Mouse (Mus musculus) forebrain, embryonic 13.5 days (tissue): ENCODE results near the gene Rnf222. TPM values are rescaled to one million over a fixed set of nuclear protein-coding genes. Genes with fewer than 3 reads are reported as not detected.

Experiments
- ATAC-seq: fragments of 200-750 bp; cut with Nextera tagmentation; 2 replicates; pipeline ENCODE4 v1.8.0; 2017
- H3K27ac ChIP-seq: fragments of 300-500 bp; sonication (generic); 2 replicates; pipeline ENCODE4 v1.5.1; 2015; ENCODE audit warnings: inconsistent platforms, mild to moderate bottlenecking, moderate library complexity
- H3K27me3 ChIP-seq: fragments of 300-500 bp; sonication (generic); 2 replicates; pipeline ENCODE4 v1.6.1; 2015; ENCODE audit warnings: mild to moderate bottlenecking, inconsistent platforms
- H3K36me3 ChIP-seq: fragments of 300-500 bp; sonication (generic); 2 replicates; pipeline ENCODE4 v1.6.1; 2015; ENCODE audit warnings: mild to moderate bottlenecking, inconsistent platforms; ENCODE audit not compliant: poor library complexity, severe bottlenecking
- H3K4me1 ChIP-seq: fragments of 300-500 bp; sonication (generic); 2 replicates; pipeline ENCODE4 v1.6.1; 2015; ENCODE audit warnings: inconsistent platforms
- H3K4me2 ChIP-seq: fragments of 300-500 bp; sonication (generic); 2 replicates; pipeline ENCODE4 v1.6.1; 2015; ENCODE audit warnings: inconsistent platforms, mild to moderate bottlenecking, moderate library complexity
- H3K4me3 ChIP-seq: fragments of 300-500 bp; sonication (generic); 2 replicates; pipeline ENCODE4 v1.5.1; 2015; ENCODE audit warnings: mild to moderate bottlenecking, inconsistent platforms
- H3K9ac ChIP-seq: fragments of 300-500 bp; sonication (generic); 2 replicates; pipeline ENCODE4 v1.6.1; 2015; ENCODE audit warnings: mild to moderate bottlenecking, inconsistent platforms
- H3K9me3 ChIP-seq: fragments of 300-500 bp; sonication (generic); replicated peaks from 2 replicates; pipeline ENCODE4 v1.6.1; 2016; ENCODE audit warnings: inconsistent platforms
- WGBS: fragments of 180-500 bp; shearing (Covaris S2); methylation state at CpG from one replicate; pipeline ENCODE4 v1.1.7; 2015; 5-methylcytosine and 5-hydroxymethylcytosine counted together
- polyA plus RNA-seq: library from polyadenylated mRNA; unstranded; fragments of >200 nt; fragmentation: Nextera tagmentation; extraction: Ambion mirVana; gene quantifications from 2 replicates; pipeline ENCODE4 v1.2.1, GENCODE M21; 2015

Gene Rnf222
- polyA plus RNA-seq, 1 experiment from 2014 or later, result 0.08 TPM

GRCm38 (mm10) chr11:68892233-68892832, 4.0 kb downstream of the Rnf222 start:
- no peak overlapping the region for H3K27ac ChIP-seq
- WGBS, result 86% methylated on average over 14 of the region's 15 CpGs
- ATAC-seq, result no peak
- H3K4me2 ChIP-seq, result no peak overlapping the region
- H3K9ac ChIP-seq, result no peak overlapping the region
- no peaks in the 10 kb centered on the region for H3K36me3 ChIP-seq
- H3K27me3 ChIP-seq, result no peaks in the 10 kb centered on the region
- H3K4me3 ChIP-seq, result no peak overlapping the region
- no peaks in the 10 kb centered on the region for H3K4me1 ChIP-seq
- H3K9me3 ChIP-seq, result no peaks in the 10 kb centered on the region

DNA sequence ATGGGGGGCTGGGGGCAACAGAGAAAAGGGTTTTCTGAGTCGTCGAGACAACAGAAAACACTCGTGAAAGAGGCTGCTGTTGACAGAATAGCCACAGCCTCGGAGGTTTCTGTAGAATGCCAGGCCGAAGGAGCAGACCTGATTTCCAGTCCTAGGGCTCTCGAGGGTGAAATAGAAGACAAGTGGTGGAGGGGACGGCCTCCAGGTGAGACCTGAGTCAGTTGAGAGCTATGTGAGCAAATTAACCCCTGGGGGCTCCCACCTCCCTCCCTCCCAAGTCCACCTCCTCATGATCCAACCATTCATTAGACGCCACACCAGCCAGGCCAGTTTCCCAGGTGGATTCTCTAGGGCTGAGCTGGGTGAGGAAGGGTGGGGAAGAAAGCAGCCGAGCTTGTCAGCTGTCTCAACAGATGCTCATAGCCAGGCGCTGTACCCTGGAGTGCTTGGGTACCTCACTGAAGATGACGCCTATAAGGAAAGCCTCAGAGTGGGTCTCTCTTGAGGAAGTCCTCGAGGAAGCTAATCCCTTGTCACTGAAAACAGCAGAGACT, 5.6 kb downstream of the Rnf222 start:
- 79% methylated on average over 12 of the region's 12 CpGs for WGBS
- no peak for ATAC-seq
- no peaks in the 10 kb centered on the region for H3K27me3 ChIP-seq

GRCm38 (mm10) chr11:68896247-68896646, 7.9 kb downstream of the Rnf222 start:
- no peak for ATAC-seq
- Histone ChIP-seq H3K9me3 (no peaks in the 10 kb centered on the region), H3K27me3 (0 out of 2 replicates have a peak, but pooled peaks cover 4% of the 10 kb centered on the region), H3K4me2 (no peak overlapping the region), H3K9ac (no peak overlapping the region), H3K4me3 (no peak overlapping the region), H3K27ac (no peak overlapping the region), H3K4me1 (no peaks in the 10 kb centered on the region), H3K36me3 (no peaks in the 10 kb centered on the region)
- WGBS, result 96% methylated on average over 5 of the region's 5 CpGs

More for the DNA sequence above, 5.6 kb downstream of the Rnf222 start:
- Histone ChIP-seq H3K36me3 (no peaks in the 10 kb centered on the region), H3K27ac (no peak overlapping the region), H3K4me1 (no peaks in the 10 kb centered on the region), H3K4me2 (no peak overlapping the region), H3K4me3 (no peak overlapping the region), H3K9me3 (no peaks in the 10 kb centered on the region), H3K9ac (no peak overlapping the region)

GRCm38 (mm10) chr11:68897120-68897519, 8.8 kb downstream of the Rnf222 start:
- Histone ChIP-seq H3K4me1 (no peaks in the 10 kb centered on the region), H3K4me3 (no peak overlapping the region), H3K27me3 (0 out of 2 replicates have a peak, but pooled peaks cover 4% of the 10 kb centered on the region), H3K9ac (no peak overlapping the region), H3K27ac (no peak overlapping the region), H3K9me3 (no peaks in the 10 kb centered on the region), H3K4me2 (no peak overlapping the region), H3K36me3 (no peaks in the 10 kb centered on the region)
- WGBS, result 45% methylated on average over 4 of the region's 4 CpGs
- ATAC-seq, result no peak

- Histone ChIP-seq H3K4me1 (peaks cover 6% of the 10 kb centered on the region), H3K36me3 (peaks cover 4% of the 10 kb centered on the region), H3K27ac (no peak overlapping the region), H3K27me3 (0 out of 2 replicates have a peak, but pooled peaks cover 4% of the 10 kb centered on the region), H3K9me3 (no peaks in the 10 kb centered on the region), H3K4me2 (no peak overlapping the region), H3K9ac (no peak overlapping the region), H3K4me3 (no peak overlapping the region)
- 80% methylated on average over 6 of the region's 6 CpGs for WGBS
- no peak for ATAC-seq
These were observed 9.5 kb downstream of the Rnf222 start for GRCm38 (mm10) chr11:68897838-68898237.

DNA sequence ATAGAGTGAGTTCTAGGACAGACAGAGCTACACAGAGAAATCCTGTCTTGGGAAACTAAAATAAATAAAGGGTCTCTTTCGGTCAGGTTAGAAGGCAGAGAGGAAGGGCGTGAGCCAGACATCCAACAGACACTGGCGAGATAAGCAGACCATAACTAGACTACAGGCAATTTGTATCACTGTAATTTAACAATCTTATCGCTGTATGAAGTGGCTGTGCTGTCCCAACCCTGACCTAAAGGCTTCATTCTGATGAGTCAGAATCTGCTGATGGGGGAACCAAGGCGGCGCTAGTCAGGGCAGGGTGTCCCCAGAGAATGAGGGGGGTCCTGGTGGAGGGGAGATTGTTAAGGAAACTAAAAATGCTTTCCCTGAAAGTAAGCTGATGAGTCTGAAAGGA, 10.4 kb downstream of the Rnf222 start:
- Histone ChIP-seq H3K36me3 (peaks cover 13% of the 10 kb centered on the region), H3K9ac (no peak overlapping the region), H3K9me3 (no peaks in the 10 kb centered on the region), H3K4me3 (no peak overlapping the region), H3K4me2 (no peak overlapping the region), H3K27me3 (0 out of 2 replicates have a peak, but pooled peaks cover 4% of the 10 kb centered on the region), H3K4me1 (peaks cover 8% of the 10 kb centered on the region), H3K27ac (no peak overlapping the region)
- WGBS, result 88% methylated on average over 6 of the region's 6 CpGs
- no peak for ATAC-seq

DNA sequence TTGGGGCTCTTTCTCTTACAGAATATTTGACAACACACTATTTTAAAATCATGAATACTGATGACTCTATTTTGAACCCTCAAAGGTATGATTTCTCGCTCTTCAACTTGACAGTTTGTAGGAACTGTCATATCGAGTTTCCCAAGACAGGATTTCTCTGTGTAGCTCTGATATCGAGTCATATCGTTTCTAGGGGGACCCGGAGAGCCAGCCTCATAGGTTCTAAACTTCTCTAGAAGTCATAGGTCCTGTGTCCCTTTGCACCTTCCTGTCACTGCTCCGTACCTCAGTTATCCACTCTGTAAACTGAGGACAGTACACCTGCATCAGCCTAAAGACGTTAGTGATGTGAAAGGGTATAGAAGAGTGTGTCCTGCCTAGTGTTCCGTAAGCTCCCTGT, 11.5 kb downstream of the Rnf222 start:
- WGBS, result 93% methylated on average over 8 of the region's 8 CpGs

DNA sequence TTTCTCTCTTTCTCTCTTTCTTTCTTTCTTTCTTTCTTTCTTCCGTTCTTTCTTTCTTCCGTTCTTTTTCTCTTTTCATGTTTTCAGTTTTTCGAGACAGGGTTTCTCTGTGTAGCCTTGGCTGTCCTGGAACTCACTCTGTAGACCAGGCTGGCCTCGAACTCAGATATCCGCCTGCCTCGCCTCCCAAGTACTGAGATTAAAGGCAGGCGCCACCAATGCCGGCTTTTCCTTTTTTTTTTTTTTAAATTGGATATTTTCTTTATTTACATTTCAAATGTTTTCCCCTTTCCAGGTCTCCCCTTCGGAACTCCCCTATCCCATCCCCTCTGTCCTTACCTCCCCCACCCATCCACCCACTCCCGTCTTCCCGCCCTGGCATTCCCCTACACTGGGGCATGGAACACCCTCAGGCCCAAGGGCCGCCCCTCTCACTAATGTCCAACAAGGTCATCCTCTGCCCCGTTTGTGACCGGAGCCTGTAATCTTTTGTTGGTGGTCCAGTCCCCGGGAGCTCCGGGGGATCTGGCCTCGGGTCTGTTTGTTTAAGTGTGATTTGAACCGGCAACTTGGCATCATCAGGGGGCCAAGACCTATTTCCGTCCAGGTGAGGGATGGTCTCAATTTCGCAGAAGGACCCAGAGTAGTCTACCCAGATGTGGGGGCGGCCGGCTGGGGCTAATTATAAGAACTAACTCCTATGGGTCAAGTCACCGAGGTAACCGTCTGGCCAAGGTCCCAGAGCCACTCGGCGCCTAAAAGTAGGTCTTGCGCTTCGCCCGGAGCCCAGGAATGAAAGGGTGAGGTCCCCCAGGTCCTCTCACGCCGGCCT, 12.4 kb downstream of the Rnf222 start:
- peak overlapping the region; percentile 77 for H3K4me2 ChIP-seq
- no peak overlapping the region for H3K27ac ChIP-seq
- 29% methylated on average over 31 of the region's 31 CpGs for WGBS
- peak overlapping the region; percentile 94 for H3K4me3 ChIP-seq
- 0 out of 2 replicates have a peak, but pooled peaks cover 4% of the 10 kb centered on the region for H3K27me3 ChIP-seq
- ATAC-seq, result peak; percentile 39; the same call in 1 of the 2 replicates
- peak overlapping the region; percentile 46 for H3K9ac ChIP-seq
- peaks cover 8% of the 10 kb centered on the region for H3K4me1 ChIP-seq
- H3K36me3 ChIP-seq, result peaks cover 33% of the 10 kb centered on the region
- no peaks in the 10 kb centered on the region for H3K9me3 ChIP-seq

More for the DNA sequence above, 11.5 kb downstream of the Rnf222 start:
- H3K9ac ChIP-seq, result no peak overlapping the region
- H3K9me3 ChIP-seq, result no peaks in the 10 kb centered on the region
- no peak overlapping the region for H3K4me3 ChIP-seq
- no peak overlapping the region for H3K4me2 ChIP-seq
- peaks cover 24% of the 10 kb centered on the region for H3K36me3 ChIP-seq
- peaks cover 8% of the 10 kb centered on the region for H3K4me1 ChIP-seq
- no peak overlapping the region for H3K27ac ChIP-seq
- 0 out of 2 replicates have a peak, but pooled peaks cover 4% of the 10 kb centered on the region for H3K27me3 ChIP-seq
- ATAC-seq, result no peak

- peaks cover 40% of the 10 kb centered on the region for H3K36me3 ChIP-seq
- 0 out of 2 replicates have a peak, but pooled peaks cover 4% of the 10 kb centered on the region for H3K27me3 ChIP-seq
- H3K9ac ChIP-seq, result peak within 1 kb of the TSS; percentile 99
- H3K4me1 ChIP-seq, result peaks cover 8% of the 10 kb centered on the region
- peak within 1 kb of the TSS; percentile 94 for H3K4me3 ChIP-seq
- H3K27ac ChIP-seq, result peak within 1 kb of the TSS; percentile 88
- H3K9me3 ChIP-seq, result no peaks in the 10 kb centered on the region
- H3K4me2 ChIP-seq, result peak within 1 kb of the TSS; percentile 77
- peak; percentile 92 for ATAC-seq
- under 1% methylated on average over 52 of the region's 52 CpGs for WGBS
These were observed 13.1 kb downstream of the Rnf222 start, which contains the start of gene Rpl26 for GRCm38 (mm10) chr11:68901351-68902046. Gene Rpl26, plus strand, starts transcription at chr11:68901583.

DNA sequence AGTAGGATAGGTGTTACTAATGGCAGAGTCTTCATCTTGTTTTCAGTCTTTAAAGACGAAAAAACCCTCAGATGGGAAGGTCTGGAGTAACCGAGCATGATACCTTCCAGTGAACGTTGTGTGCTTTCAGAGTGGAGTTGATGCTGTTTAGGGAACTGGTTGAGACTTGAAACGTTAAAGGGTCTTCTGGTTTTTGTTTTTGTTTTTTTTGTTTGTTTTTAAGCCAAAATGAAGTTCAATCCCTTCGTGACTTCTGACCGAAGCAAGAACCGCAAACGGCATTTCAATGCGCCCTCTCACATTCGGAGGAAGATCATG, 13.7 kb downstream of the Rnf222 start:
- H3K4me1 ChIP-seq, result peaks cover 8% of the 10 kb centered on the region
- peaks cover 46% of the 10 kb centered on the region for H3K36me3 ChIP-seq
- no peaks in the 10 kb centered on the region for H3K9me3 ChIP-seq
- H3K27me3 ChIP-seq, result 0 out of 2 replicates have a peak, but pooled peaks cover 4% of the 10 kb centered on the region
- under 1% methylated on average over 10 of the region's 10 CpGs for WGBS
- H3K4me2 ChIP-seq, result peak overlapping the region; percentile 77
- H3K27ac ChIP-seq, result peak overlapping the region; percentile 88
- ATAC-seq, result no peak
- peak overlapping the region; percentile 99 for H3K9ac ChIP-seq
- peak overlapping the region; percentile 94 for H3K4me3 ChIP-seq

- peak overlapping the region; percentile 77 for H3K4me2 ChIP-seq
- peak overlapping the region; percentile 99 for H3K9ac ChIP-seq
- no peaks in the 10 kb centered on the region for H3K9me3 ChIP-seq
- no peak overlapping the region for H3K27ac ChIP-seq
- ATAC-seq, result no peak
- peaks cover 49% of the 10 kb centered on the region for H3K36me3 ChIP-seq
- 0 out of 2 replicates have a peak, but pooled peaks cover 4% of the 10 kb centered on the region for H3K27me3 ChIP-seq
- H3K4me1 ChIP-seq, result peaks cover 8% of the 10 kb centered on the region
- H3K4me3 ChIP-seq, result peak overlapping the region; percentile 94
- 4% methylated on average over 11 of the region's 11 CpGs for WGBS
These were observed 14.0 kb downstream of the Rnf222 start for GRCm38 (mm10) chr11:68902367-68902766.
